Mouse (Mus musculus): Measurements from ENCODE around the gene BC030870.

GRCm38 (mm10) chr8:65089781-65090180, 39.6 kb downstream of the BC030870 start:
- TF ChIP-seq MAFK (IDR thresholded peaks at IDR 0.05; ENCODE audit: insufficient read depth, low read depth, low read length) (no peak), ZNF384 (IDR thresholded peaks at IDR 0.05; ENCODE audit: low read depth, low read length) (no peak), ZC3H11A (IDR thresholded peaks at IDR 0.05; ENCODE audit: borderline replicate concordance, low read depth, low read length) (no peak), HCFC1 (IDR thresholded peaks at IDR 0.05; ENCODE audit: borderline replicate concordance, insufficient read depth, low read length) (no peak)

Data from ES-E14 (cell line).